Mouse (Mus musculus): ENCODE data around the gene Dbnl. TPM values are rescaled to one million over a fixed set of nuclear protein-coding genes. Genes with fewer than 3 reads are reported as not detected.

Dbnl gene
- polyA plus RNA-seq, 1 experiment from 2014 or later = 144 TPM

GRCm38 (mm10) chr11:5761820-5762632, 26.3 kb upstream of the Dbnl start, which contains the start of gene Urgcp:
Gene Urgcp, minus strand, starts transcription at chr11:5762376.
- under 1% methylated on average over 68 of the region's 68 CpGs for WGBS
- no peaks in the 10 kb centered on the region for H3K9me3 ChIP-seq (ENCODE audit: control insufficient read depth, low read length)
- no peaks in the 10 kb centered on the region for H3K27me3 ChIP-seq (ENCODE audit: control insufficient read depth, insufficient read depth, low read length)
- peak within 1 kb of the TSS; percentile 80 for H3K4me3 ChIP-seq (ENCODE audit: low read depth, low read length)
- DNase-seq (ENCODE audit: low spot score, missing footprints) (peak; percentile 100), ATAC-seq (ENCODE audit: low FRiP score) (peak; percentile 98)
- peak within 1 kb of the TSS; percentile 71 for H3K9ac ChIP-seq (ENCODE audit: low read length)
- peak within 1 kb of the TSS; percentile 93 for H3K4me2 ChIP-seq
- H3K27ac ChIP-seq (ENCODE audit: low read depth, low read length) = peak within 1 kb of the TSS; percentile 89
- H3K4me1 ChIP-seq (ENCODE audit: control insufficient read depth, insufficient read depth, low read length) = 0 out of 2 replicates have a peak, but pooled peaks cover 5% of the 10 kb centered on the region
- H3K36me3 ChIP-seq (ENCODE audit: control insufficient read depth, insufficient read depth, low read length) = peaks cover 5% of the 10 kb centered on the region; the same call in 1 of the 2 replicates

GRCm38 (mm10) chr11:5762633-5762982, 25.7 kb upstream of the Dbnl start:
- ATAC-seq (ENCODE audit: low FRiP score) (peak; percentile 60), DNase-seq (ENCODE audit: low spot score, missing footprints) (no peak)
- WGBS = 19% methylated on average over 6 of the region's 6 CpGs
- Histone ChIP-seq H3K9me3 (ENCODE audit: control insufficient read depth, low read length) (no peaks in the 10 kb centered on the region), H3K4me2 (peak overlapping the region; percentile 93), H3K27me3 (ENCODE audit: control insufficient read depth, insufficient read depth, low read length) (no peaks in the 10 kb centered on the region), H3K4me1 (ENCODE audit: control insufficient read depth, insufficient read depth, low read length) (0 out of 2 replicates have a peak, but pooled peaks cover 5% of the 10 kb centered on the region), H3K27ac (ENCODE audit: low read depth, low read length) (no peak overlapping the region; the same call in 1 of the 2 replicates), H3K36me3 (ENCODE audit: control insufficient read depth, insufficient read depth, low read length) (0 out of 2 replicates have a peak, but pooled peaks cover 2% of the 10 kb centered on the region), H3K4me3 (ENCODE audit: low read depth, low read length) (peak overlapping the region; percentile 80), H3K9ac (ENCODE audit: low read length) (peak overlapping the region; percentile 71)

- Histone ChIP-seq H3K36me3 (ENCODE audit: control insufficient read depth, insufficient read depth, low read length) (peaks cover 5% of the 10 kb centered on the region; the same call in 1 of the 2 replicates), H3K4me1 (ENCODE audit: control insufficient read depth, insufficient read depth, low read length) (0 out of 2 replicates have a peak, but pooled peaks cover 5% of the 10 kb centered on the region), H3K4me3 (ENCODE audit: low read depth, low read length) (no peak overlapping the region), H3K27me3 (ENCODE audit: control insufficient read depth, insufficient read depth, low read length) (no peaks in the 10 kb centered on the region), H3K9me3 (ENCODE audit: control insufficient read depth, low read length) (no peaks in the 10 kb centered on the region), H3K27ac (ENCODE audit: low read depth, low read length) (no peak overlapping the region), H3K9ac (ENCODE audit: low read length) (no peak overlapping the region), H3K4me2 (no peak overlapping the region)
- ATAC-seq (ENCODE audit: low FRiP score) (no peak), DNase-seq (ENCODE audit: low spot score, missing footprints) (no peak)
- WGBS = 90% methylated on average over 6 of the region's 6 CpGs
These were observed 22.3 kb upstream of the Dbnl start for GRCm38 (mm10) chr11:5766019-5766418.

- Histone ChIP-seq H3K4me3 (ENCODE audit: low read depth, low read length) (no peak overlapping the region), H3K9me3 (ENCODE audit: control insufficient read depth, low read length) (no peaks in the 10 kb centered on the region), H3K27ac (ENCODE audit: low read depth, low read length) (no peak overlapping the region), H3K4me2 (no peak overlapping the region), H3K9ac (ENCODE audit: low read length) (no peak overlapping the region), H3K27me3 (ENCODE audit: control insufficient read depth, insufficient read depth, low read length) (no peaks in the 10 kb centered on the region), H3K4me1 (ENCODE audit: control insufficient read depth, insufficient read depth, low read length) (no peaks in the 10 kb centered on the region), H3K36me3 (ENCODE audit: control insufficient read depth, insufficient read depth, low read length) (no peaks in the 10 kb centered on the region)
- no peak for ATAC-seq (ENCODE audit: low FRiP score)
- 71% methylated on average over 2 of the region's 2 CpGs for WGBS
- peak; percentile 67 for DNase-seq (ENCODE audit: low spot score, missing footprints)
These were observed 9.8 kb upstream of the Dbnl start for GRCm38 (mm10) chr11:5778481-5778880.

GRCm38 (mm10) chr11:5780035-5780499, 8.2 kb upstream of the Dbnl start:
- no peaks in the 10 kb centered on the region for H3K27me3 ChIP-seq (ENCODE audit: control insufficient read depth, insufficient read depth, low read length)
- H3K4me3 ChIP-seq (ENCODE audit: low read depth, low read length) = no peak overlapping the region
- DNase-seq (ENCODE audit: low spot score, missing footprints) = peak; percentile 31
- no peak for ATAC-seq (ENCODE audit: low FRiP score)
- no peak overlapping the region for H3K27ac ChIP-seq (ENCODE audit: low read depth, low read length)
- no peaks in the 10 kb centered on the region for H3K36me3 ChIP-seq (ENCODE audit: control insufficient read depth, insufficient read depth, low read length)
- no peak overlapping the region for H3K9ac ChIP-seq (ENCODE audit: low read length)
- H3K9me3 ChIP-seq (ENCODE audit: control insufficient read depth, low read length) = no peaks in the 10 kb centered on the region
- WGBS = 92% methylated on average over 6 of the region's 6 CpGs
- no peaks in the 10 kb centered on the region for H3K4me1 ChIP-seq (ENCODE audit: control insufficient read depth, insufficient read depth, low read length)
- no peak overlapping the region for H3K4me2 ChIP-seq

- Histone ChIP-seq H3K36me3 (ENCODE audit: control insufficient read depth, insufficient read depth, low read length) (no peaks in the 10 kb centered on the region), H3K9ac (ENCODE audit: low read length) (no peak overlapping the region), H3K4me1 (ENCODE audit: control insufficient read depth, insufficient read depth, low read length) (peaks cover under 1% of the 10 kb centered on the region), H3K4me2 (no peak overlapping the region), H3K4me3 (ENCODE audit: low read depth, low read length) (no peak overlapping the region), H3K9me3 (ENCODE audit: control insufficient read depth, low read length) (no peaks in the 10 kb centered on the region), H3K27me3 (ENCODE audit: control insufficient read depth, insufficient read depth, low read length) (no peaks in the 10 kb centered on the region), H3K27ac (ENCODE audit: low read depth, low read length) (no peak overlapping the region)
- 76% methylated on average over 8 of the region's 8 CpGs for WGBS
- DNase-seq (ENCODE audit: low spot score, missing footprints) (peak; percentile 76), ATAC-seq (ENCODE audit: low FRiP score) (no peak)
These were observed 5.9 kb upstream of the Dbnl start for GRCm38 (mm10) chr11:5782199-5782944.

- Histone ChIP-seq H3K4me2 (no peak overlapping the region), H3K27ac (ENCODE audit: low read depth, low read length) (no peak overlapping the region), H3K4me3 (ENCODE audit: low read depth, low read length) (no peak overlapping the region), H3K9ac (ENCODE audit: low read length) (no peak overlapping the region), H3K4me1 (ENCODE audit: control insufficient read depth, insufficient read depth, low read length) (peaks cover 13% of the 10 kb centered on the region), H3K9me3 (ENCODE audit: control insufficient read depth, low read length) (no peaks in the 10 kb centered on the region), H3K27me3 (ENCODE audit: control insufficient read depth, insufficient read depth, low read length) (no peaks in the 10 kb centered on the region), H3K36me3 (ENCODE audit: control insufficient read depth, insufficient read depth, low read length) (no peaks in the 10 kb centered on the region)
- ATAC-seq (ENCODE audit: low FRiP score) (no peak), DNase-seq (ENCODE audit: low spot score, missing footprints) (peak; percentile 45)
These were observed 2.6 kb upstream of the Dbnl start for GRCm38 (mm10) chr11:5785732-5786131.

GRCm38 (mm10) chr11:5787671-5788055, 625 bp upstream of the Dbnl start:
- peaks cover 9% of the 10 kb centered on the region; the same call in 1 of the 2 replicates for H3K36me3 ChIP-seq (ENCODE audit: control insufficient read depth, insufficient read depth, low read length)
- peak; percentile 84 for DNase-seq (ENCODE audit: low spot score, missing footprints)
- H3K4me2 ChIP-seq = peak overlapping the region; percentile 74
- WGBS = 40% methylated on average over 8 of the region's 8 CpGs
- H3K27me3 ChIP-seq (ENCODE audit: control insufficient read depth, insufficient read depth, low read length) = no peaks in the 10 kb centered on the region
- H3K4me3 ChIP-seq (ENCODE audit: low read depth, low read length) = peak overlapping the region; percentile 93
- peak overlapping the region; percentile 76; the same call in 1 of the 2 replicates for H3K27ac ChIP-seq (ENCODE audit: low read depth, low read length)
- peak overlapping the region; percentile 84 for H3K9ac ChIP-seq (ENCODE audit: low read length)
- H3K4me1 ChIP-seq (ENCODE audit: control insufficient read depth, insufficient read depth, low read length) = peaks cover 13% of the 10 kb centered on the region
- no peak for ATAC-seq (ENCODE audit: low FRiP score)
- H3K9me3 ChIP-seq (ENCODE audit: control insufficient read depth, low read length) = no peaks in the 10 kb centered on the region
